Mouse (Mus musculus) frontal cortex, postnatal 36 days (tissue): Measurements from ENCODE around the gene Trim68.
"Not testable (repeated sequence)": the region's sequence is repeated elsewhere in the genome, so short reads cannot be mapped to it uniquely, and the experiment has no call there.

Source experiments
- DNase-seq, 2 experiments: peaks; one replicate each; pipeline ENCODE4 v3.0.0; 2022; ENCODE audit warnings: low spot score in 2 of 2

The Trim68 gene

DNA sequence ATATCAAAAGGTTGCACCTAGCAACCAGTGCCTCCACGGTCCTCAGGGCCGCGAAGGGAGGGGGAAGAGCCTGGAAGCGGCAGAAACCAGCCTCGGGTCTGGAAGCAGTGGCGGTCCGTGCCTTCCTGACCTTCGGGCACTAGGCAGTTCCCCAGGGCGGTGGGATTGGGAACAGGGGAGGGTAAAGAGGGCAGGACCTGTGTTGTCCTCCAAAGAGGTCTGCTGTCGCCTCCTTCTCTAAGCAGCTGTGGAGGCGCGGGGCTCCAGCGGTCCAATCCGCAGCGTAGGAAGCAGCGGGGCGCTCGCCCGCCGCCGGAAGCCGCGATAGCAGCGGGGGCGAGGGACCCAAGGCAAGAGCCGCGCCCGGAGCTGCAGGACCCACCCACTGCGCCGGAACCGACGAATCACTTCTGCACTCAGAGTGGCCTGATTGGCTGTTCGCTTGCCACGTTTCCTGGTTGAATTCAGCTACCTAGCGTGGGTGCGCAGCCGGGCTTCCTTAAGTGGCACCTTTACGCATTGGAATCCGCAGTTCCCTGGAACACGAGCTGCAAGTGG, at the start of gene Trim68:
Trim68 (minus strand) TSS at position 384 of the 558 bp plus-strand sequence.
- peak; percentile 88 to 93 for DNase-seq

DNA sequence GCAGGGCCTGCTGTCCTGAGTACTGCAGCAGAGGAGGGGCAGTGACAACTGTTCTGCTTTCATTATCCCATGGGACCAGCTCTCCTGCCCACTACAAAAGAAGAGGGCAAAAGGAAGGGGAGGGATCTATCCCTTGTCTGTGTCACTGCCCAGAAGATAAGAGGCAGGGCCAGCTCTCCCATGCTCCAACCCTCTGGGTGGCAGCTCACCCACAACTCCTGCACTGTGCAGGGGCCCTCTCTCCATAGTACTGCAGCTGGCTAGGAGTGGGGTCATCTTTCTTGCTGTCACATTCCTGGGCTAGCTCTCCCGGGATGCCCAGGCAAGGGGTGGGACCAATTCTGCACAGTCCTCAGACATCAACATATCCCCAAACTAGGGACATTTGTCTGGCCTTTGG, 46.7 kb upstream of the Trim68 start:
- no peak for DNase-seq

DNA sequence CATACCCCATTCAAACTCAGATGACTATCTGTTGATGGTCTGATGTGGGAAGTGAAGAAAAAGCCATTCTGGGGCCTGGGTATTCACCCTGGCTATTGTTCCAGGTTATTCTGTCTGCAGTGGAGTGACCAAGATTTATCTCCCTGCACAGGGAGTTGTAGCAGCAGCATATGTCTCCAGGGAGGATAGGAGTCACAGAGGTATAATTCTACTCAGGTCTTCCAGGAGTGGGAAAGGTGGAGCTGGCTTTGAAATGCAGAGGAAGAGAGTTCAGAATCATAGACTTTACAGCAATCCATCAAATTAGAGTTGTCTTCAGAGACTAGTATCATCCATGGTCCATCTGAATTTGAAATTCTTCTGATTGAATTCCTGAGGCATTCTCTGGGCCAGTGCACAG, 40.3 kb upstream of the Trim68 start, which contains the start of gene Olfr559:
Olfr559 (minus strand) TSS at position 101 of the 400 bp plus-strand sequence.
- no peak for DNase-seq

DNA sequence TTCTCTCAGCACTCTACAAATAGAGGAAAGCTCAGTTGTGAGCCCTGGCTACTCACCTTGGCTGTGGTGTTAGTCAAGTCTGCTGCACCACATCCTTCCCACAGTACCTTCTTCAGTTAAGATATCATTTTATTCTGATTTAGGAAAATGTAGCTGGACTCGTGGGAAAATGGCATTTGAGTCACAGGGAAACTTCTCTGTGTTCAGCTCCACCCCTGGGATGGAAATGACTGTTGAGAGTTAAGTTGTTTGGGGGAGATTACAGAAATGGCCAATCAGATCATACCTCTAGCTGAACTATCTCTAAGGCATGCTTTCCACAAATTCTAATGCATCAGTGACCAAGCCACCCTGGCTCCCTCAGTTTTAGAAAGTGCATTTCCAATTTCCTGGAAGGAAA, 31.8 kb upstream of the Trim68 start, which contains the start of gene Olfr33:
Olfr33 (minus strand) TSS at position 101 of the 400 bp plus-strand sequence.
- no peak for DNase-seq

DNA sequence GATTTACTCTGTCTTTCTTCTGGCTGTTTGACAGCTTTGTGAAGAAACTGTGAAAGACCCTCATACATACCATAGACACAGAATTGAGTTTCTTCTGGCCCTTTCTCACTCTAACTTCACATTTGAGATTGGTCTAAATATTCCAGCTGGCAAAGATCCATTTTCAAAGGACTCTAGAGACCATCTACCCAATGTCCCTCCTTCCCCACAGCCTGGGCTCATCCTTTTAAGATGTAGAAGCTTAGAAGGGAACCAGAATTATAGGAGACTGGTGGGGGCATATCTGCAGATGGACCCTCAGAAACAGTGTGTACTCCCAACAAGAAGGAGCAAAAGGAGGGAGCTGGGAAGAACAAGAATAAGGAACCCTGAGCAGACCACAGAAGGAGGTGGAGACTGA, 14.8 kb upstream of the Trim68 start, which contains the start of gene Olfr558:
Olfr558 (plus strand) TSS at position 301 of the 400 bp plus-strand sequence.
- DNase-seq = no peak

DNA sequence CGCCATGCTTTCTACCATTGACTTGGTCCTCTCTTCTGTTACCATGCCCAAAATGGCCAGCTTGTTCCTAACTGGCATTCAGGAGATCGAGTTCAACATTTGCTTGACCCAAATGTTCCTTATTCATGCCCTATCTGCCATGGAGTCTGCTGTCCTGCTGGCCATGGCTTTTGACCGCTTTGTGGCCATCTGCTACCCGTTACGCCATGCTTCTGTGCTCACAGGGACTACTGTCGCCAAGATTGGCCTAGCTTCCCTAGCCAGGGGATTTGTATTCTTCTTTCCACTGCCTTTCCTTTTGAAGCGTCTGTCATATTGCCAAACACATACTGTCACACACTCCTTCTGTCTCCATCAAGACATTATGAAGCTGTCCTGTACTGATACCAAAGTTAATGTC, 11.3 kb upstream of the Trim68 start:
- no peak for DNase-seq

DNA sequence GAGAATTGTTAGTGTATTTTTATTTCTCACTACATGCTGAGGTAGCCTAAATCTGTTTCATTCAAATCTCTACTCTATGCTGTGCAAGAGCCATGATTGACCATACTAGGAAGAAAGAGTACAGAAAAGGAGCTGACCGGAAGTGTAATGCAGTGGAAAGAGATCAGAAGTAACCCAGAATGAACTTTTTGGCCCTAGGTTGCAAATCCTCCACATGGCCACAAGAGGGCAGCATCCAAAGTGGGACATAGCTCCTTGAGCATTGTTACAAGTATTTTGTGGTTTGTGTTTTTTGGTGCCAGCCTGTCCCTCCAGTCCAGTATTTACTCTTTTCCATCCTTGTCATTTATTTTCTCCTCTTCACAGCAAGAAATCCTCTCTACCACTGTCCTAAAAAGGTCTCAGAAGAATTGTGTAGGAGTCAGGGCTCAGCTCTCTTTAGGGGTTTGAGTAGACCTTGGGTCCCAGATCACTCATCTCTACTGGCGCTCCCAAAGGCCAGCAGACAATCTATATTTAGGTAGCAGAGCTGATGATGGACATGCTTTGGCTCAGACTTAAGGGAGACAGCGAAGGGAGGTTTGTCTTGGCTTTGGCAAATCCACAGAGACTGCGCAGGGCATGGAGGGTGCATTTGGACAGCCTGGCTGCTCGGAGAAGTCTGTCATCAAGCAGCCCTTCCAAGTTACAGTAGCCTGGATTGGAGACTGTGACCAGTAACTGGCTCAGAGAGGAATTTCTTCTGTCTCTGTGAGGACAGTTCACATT, 8.4 kb upstream of the Trim68 start, which contains the start of gene Olfr557:
Olfr557 (plus strand) TSS at position 553 of the 768 bp plus-strand sequence.
- DNase-seq = peak; percentile 19 to 22

DNA sequence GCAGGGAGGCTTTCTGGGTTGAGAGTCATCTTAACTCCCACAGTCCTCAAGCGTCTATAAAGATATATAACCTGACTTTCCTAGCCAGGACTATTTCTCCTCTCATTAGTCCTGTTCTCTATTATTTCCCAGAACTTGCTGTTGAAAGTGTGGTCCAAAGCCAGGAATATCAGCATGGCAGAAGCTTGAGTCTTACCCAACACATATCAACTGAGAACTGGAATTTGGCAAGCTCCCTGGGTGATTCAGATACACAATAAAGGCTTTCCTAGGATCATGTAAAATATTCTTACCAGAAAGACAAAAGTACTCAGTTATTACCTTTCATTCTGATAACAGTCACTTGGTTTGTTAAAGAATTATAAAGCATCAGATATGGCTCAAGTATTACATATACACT, 5.2 kb downstream of the Trim68 start:
- no peak for DNase-seq

DNA sequence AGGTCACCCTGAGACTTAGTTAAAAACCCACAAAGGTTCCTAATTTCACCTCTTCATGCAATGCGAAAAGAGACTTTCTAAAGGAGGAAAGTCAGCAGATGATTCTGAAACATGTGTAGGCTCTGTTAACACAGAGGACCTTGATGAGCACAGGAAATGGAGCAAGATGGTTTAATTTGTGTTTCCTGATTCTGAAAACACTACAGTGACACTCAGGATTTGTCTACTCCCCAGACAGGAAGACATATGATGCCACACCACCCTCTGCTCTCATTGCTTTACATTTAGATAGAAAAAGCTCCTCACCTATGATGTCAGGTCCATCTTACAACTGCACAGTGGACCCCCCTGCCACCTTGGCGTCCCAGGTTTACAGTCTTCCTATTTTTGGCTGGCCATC, 10.9 kb downstream of the Trim68 start:
- DNase-seq = no peak

DNA sequence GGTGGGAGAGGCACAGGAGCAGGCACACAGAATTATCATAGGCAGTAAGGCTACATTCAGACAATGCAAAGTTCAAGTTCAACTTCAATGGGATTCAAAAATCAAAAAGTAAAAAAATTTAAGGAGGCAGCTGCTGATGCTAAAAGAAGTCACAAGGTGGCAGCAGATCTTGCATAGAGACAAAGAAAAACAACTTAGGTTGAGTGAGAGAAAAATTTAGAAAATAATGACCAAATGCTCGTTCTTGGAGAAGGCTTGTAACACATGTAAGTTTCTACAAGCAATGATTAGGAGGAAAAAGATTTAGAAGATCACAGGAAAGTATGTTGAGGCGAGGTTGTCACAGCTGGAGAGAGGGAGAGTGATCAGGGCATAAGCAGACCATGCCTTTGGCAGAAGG, 21.7 kb downstream of the Trim68 start:
- peak in 1 of 2 experiments; percentile 11 for DNase-seq

DNA sequence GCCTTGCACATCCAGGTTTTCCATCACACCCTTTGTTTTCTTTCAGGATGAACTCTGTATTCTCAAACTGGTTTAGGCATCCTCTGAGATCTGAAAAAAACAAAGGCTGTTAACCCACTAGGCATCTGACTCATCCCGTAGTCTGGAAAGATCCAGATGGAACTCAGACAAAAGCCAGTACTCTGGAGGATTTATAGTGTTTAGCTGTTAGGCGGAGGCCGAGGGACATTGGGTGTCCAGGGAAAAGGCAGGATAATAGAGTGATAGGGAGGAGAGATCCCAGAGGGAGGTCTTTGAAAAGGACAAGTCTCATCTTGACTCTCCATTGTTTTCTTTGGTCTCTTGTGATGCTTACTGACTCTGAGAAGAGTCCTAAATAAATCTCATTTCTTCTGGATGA, 22.5 kb downstream of the Trim68 start, which contains the start of gene Olfr556:
Olfr556 (plus strand) TSS at position 301 of the 400 bp plus-strand sequence.
- no peak for DNase-seq

DNA sequence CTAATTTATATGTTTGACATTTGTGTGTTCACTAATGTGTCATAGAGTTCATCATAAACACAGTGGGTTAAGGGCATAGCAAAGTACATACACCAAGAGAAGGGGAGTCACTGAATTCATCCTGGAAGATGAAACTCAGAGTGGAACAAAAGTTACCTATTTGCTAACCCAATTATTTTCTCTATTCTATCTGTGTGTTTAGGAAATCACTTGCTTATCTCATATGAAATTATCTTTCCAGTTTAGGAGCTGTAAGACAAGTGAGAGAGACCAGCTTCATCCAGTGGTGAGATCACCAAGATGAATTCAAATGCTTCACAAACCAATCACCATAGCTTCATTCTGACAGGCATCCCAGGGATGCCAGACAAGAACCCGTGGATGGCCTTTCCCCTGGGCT, 28.6 kb downstream of the Trim68 start, which contains the start of gene Olfr555:
Olfr555 (plus strand) TSS at position 301 of the 400 bp plus-strand sequence.
- DNase-seq = no peak

DNA sequence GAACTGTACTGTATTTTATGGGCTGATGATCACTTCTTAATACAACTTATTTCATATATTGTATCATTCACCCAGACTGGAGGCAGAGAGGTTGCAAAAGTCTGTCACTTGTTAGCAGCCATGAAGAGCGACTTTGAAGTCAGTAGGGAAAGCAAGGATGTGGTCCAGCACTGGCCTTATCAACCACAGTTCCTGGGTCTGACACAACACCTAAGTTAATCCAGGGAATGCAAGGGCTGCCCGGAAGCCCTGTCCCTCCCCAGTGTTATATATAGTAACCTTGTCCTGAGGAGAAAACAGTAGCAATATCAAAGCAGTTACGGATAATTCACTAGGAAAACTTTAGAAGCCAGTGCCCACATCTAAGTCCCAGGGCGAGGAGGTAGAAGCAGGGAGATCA, 42.2 kb downstream of the Trim68 start:
- DNase-seq = not testable (repeated sequence)

DNA sequence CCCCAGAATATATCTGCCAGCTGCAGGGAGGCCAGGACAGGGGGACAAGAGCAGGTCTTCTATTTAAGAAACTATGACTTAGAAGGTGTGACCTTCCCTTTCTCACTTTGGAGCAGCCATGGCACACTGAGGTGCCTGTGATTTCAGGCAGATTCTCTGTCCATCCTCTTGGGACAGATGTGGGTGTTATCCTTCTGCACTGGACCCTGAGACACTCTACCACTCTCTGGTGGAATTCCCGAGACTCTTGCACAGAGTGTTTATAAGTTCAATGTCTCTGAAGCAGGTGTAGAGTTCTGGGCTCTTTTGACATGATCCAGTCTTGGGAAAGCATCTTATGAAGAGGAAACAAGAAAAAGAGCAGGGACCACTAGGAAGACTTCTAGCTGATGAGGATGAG, 49.0 kb downstream of the Trim68 start, which contains the start of gene Olfr554:
Olfr554 (plus strand) TSS at position 301 of the 400 bp plus-strand sequence.
- no peak for DNase-seq

DNA sequence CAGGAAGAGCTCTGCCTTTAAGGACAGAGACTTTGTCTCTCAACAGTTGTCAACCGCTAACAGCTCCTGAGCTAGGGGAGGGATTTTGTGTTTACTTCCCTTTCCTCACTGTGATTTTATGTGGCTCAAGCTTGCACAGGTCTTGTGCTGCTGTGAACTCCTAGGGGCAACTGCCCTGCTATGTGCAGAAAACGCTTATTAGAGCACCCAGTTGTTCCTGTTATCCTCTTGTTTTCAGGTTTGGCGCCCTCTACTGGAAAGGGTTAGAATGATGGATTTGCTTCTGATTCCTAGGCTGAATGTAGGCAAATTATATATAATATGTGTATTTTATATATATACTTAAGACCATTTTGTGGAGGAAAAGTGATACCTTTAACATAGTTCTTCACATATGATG, 50.5 kb downstream of the Trim68 start:
- DNase-seq = peak; percentile 4 to 39
